In genomic region chr2:74703720-74704392, GRCm38 (mm10) we compare ENCODE assay signal across 16 mouse cellular contexts. TPM values are rescaled to one million over a fixed set of nuclear protein-coding genes. Genes with fewer than 3 reads are reported as not detected.
DNase-seq lines count a peak whose midpoint lies in the region; ATAC-seq and TF ChIP-seq lines count a peak whose summit lies in the region.
"Had no signal": no experiment of that assay in that cellular context is flagged by ENCODE, and none has a peak within 500 bp of the region (broad histone marks: within the 10 kb centered on the region; RNA-seq: fewer than 3 reads in every experiment).

No protein-coding gene starts in this region.

- peaks cover 99% of the 10 kb centered on the region for H3K27me3 ChIP-seq in heart, embryonic 13.5 days (replicated peaks)
- peaks cover 94% of the 10 kb centered on the region for H3K27me3 ChIP-seq in heart, embryonic 11.5 days (ENCODE audit: control insufficient read depth, insufficient read depth, low read length)
- H3K27me3 ChIP-seq in embryonic facial prominence, embryonic 12.5 days, result peaks cover 91% of the 10 kb centered on the region
- H3K27me3 ChIP-seq in kidney, adult 2 months (replicated peaks; ENCODE audit: control insufficient read depth, insufficient read depth, low read length), result no peaks in the 10 kb centered on the region
- peaks cover 74% of the 10 kb centered on the region for H3K27me3 ChIP-seq in limb, embryonic 12.5 days

- peak; percentile 83 for DNase-seq in kidney, adult 2 months
- no peak for DNase-seq in left cerebral cortex, postnatal 36 days (ENCODE audit: low spot score in 2 of 2)
- no peak for DNase-seq in left cerebral cortex, postnatal 10 days (ENCODE audit: extremely low spot score in 1 of 2, low spot score in 2 of 2)
- DNase-seq: cerebellum, postnatal 36 days; right cerebral cortex, postnatal 25 days had no signal

- peaks cover 15% of the 10 kb centered on the region for H3K4me1 ChIP-seq in heart, embryonic 13.5 days
- peaks cover 3% of the 10 kb centered on the region for H3K4me1 ChIP-seq in heart, embryonic 11.5 days (ENCODE audit: control insufficient read depth, insufficient read depth, low read length)
- 0 out of 2 replicates have a peak, but pooled peaks cover 3% of the 10 kb centered on the region for H3K4me1 ChIP-seq in embryonic facial prominence, embryonic 12.5 days
- peaks cover 3% of the 10 kb centered on the region; the same call in 1 of the 2 replicates for H3K4me1 ChIP-seq in kidney, adult 2 months (ENCODE audit: control insufficient read depth, insufficient read depth, low read length)
- peaks cover 39% of the 10 kb centered on the region for H3K4me1 ChIP-seq in limb, embryonic 12.5 days (replicated peaks)

- peak overlapping the region; percentile 51; the same call in 1 of the 2 replicates for H3K4me3 ChIP-seq in heart, embryonic 13.5 days
- no peak overlapping the region; the same call in 1 of the 2 replicates for H3K4me3 ChIP-seq in heart, embryonic 11.5 days (ENCODE audit: low read depth, low read length)
- H3K4me3 ChIP-seq in embryonic facial prominence, embryonic 12.5 days, result peak overlapping the region; percentile 36; the same call in 1 of the 2 replicates
- peak overlapping the region; percentile 72 for H3K4me3 ChIP-seq in kidney, adult 2 months (ENCODE audit: insufficient read depth, low read depth, low read length)
- peak overlapping the region; percentile 66 for H3K4me3 ChIP-seq in limb, embryonic 12.5 days (replicated peaks)

- TF ChIP-seq POLR2A in kidney, adult 2 months (IDR thresholded peaks at IDR 0.05; ENCODE audit: low read depth, low read length), result no peak

- no peaks in the 10 kb centered on the region for H3K36me3 ChIP-seq in heart, embryonic 13.5 days
- no peaks in the 10 kb centered on the region for H3K36me3 ChIP-seq in heart, embryonic 11.5 days (ENCODE audit: control insufficient read depth, insufficient read depth, low read length)
- H3K36me3 ChIP-seq in embryonic facial prominence, embryonic 12.5 days, result no peaks in the 10 kb centered on the region
- no peaks in the 10 kb centered on the region for H3K36me3 ChIP-seq in kidney, adult 2 months (ENCODE audit: control insufficient read depth, insufficient read depth, low read length)
- no peaks in the 10 kb centered on the region for H3K36me3 ChIP-seq in limb, embryonic 12.5 days

- no peak overlapping the region for H3K27ac ChIP-seq in heart, embryonic 13.5 days (replicated peaks)
- no peak overlapping the region for H3K27ac ChIP-seq in heart, embryonic 11.5 days (ENCODE audit: low read depth, low read length)
- no peak overlapping the region for H3K27ac ChIP-seq in embryonic facial prominence, embryonic 12.5 days
- peak overlapping the region; percentile 97 for H3K27ac ChIP-seq in kidney, adult 2 months (ENCODE audit: insufficient read depth, low read depth, low read length)
- H3K27ac ChIP-seq in limb, embryonic 12.5 days, result 0 out of 2 replicates have a peak overlapping the region, but pooled peaks have one; percentile 23
- H3K27ac ChIP-seq: heart, adult 2 months; macrophage had no signal

- no peak for TF ChIP-seq CTCF in kidney, adult 2 months (conservative IDR thresholded peaks at IDR 0.05; ENCODE audit: insufficient read depth, insufficient read length, low read depth, low read length)

- WGBS in heart, embryonic 13.5 days, result 4% methylated on average over 26 of the region's 26 CpGs
- 1% methylated on average over 26 of the region's 26 CpGs for WGBS in heart, embryonic 11.5 days (ENCODE audit: insufficient replicate concordance)
- WGBS in embryonic facial prominence, embryonic 12.5 days, result 2% methylated on average over 26 of the region's 26 CpGs
- WGBS in kidney, adult 2 months, result 39% methylated on average over 26 of the region's 26 CpGs
- 1% methylated on average over 26 of the region's 26 CpGs for WGBS in limb, embryonic 12.5 days

- ATAC-seq in heart, embryonic 13.5 days (ENCODE audit: extremely low read depth, insufficient number of reproducible peaks, low FRiP score, low TSS enrichment), result no peak
- no peak for ATAC-seq in heart, embryonic 11.5 days (replicated peaks; ENCODE audit: insufficient number of reproducible peaks, low FRiP score, low TSS enrichment)
- no peak for ATAC-seq in embryonic facial prominence, embryonic 12.5 days (ENCODE audit: insufficient number of reproducible peaks, insufficient read depth, low FRiP score, low TSS enrichment)
- ATAC-seq in limb, embryonic 12.5 days (ENCODE audit: insufficient number of reproducible peaks, insufficient read depth, low FRiP score, low TSS enrichment, low read depth), result no peak; the same call in 1 of the 2 replicates
- ATAC-seq in megakaryocyte, adult 5-6 weeks (ENCODE audit: poor library complexity, severe bottlenecking), result no peak
- ATAC-seq: CD4-positive, CD25-positive, alpha-beta regulatory T cell, adult 4 months; forebrain, embryonic 16.5 days had no signal

- no peaks in the 10 kb centered on the region for H3K9me3 ChIP-seq in heart, embryonic 13.5 days
- H3K9me3 ChIP-seq in heart, embryonic 11.5 days (replicated peaks; ENCODE audit: control insufficient read depth, low read length), result no peaks in the 10 kb centered on the region
- H3K9me3 ChIP-seq in embryonic facial prominence, embryonic 12.5 days, result no peaks in the 10 kb centered on the region
- H3K9me3 ChIP-seq in limb, embryonic 12.5 days, result no peaks in the 10 kb centered on the region

- H3K4me2 ChIP-seq in heart, embryonic 13.5 days, result peak overlapping the region; percentile 7; the same call in 1 of the 2 replicates
- H3K4me2 ChIP-seq in heart, embryonic 11.5 days, result no peak overlapping the region
- no peak overlapping the region for H3K4me2 ChIP-seq in embryonic facial prominence, embryonic 12.5 days (replicated peaks)
- peak overlapping the region; percentile 78 for H3K4me2 ChIP-seq in limb, embryonic 12.5 days

- no peak overlapping the region for H3K9ac ChIP-seq in heart, embryonic 13.5 days
- H3K9ac ChIP-seq in heart, embryonic 11.5 days (ENCODE audit: low read depth, low read length), result no peak overlapping the region
- H3K9ac ChIP-seq in embryonic facial prominence, embryonic 12.5 days, result no peak overlapping the region
- peak overlapping the region; percentile 40; the same call in 1 of the 2 replicates for H3K9ac ChIP-seq in limb, embryonic 12.5 days (replicated peaks)

- intact Hi-C loops in left cerebral cortex, postnatal 36 days (cut with DNase I), result loop anchor here (2.0 to 5.0 kb wide), 3 partner anchors 353 to 609 kb away; no protein-coding TSS in a partner anchor
- intact Hi-C loops in left cerebral cortex, postnatal 10 days (cut with DNase I), result loop anchor here (2.0 to 10.0 kb wide), 4 partner anchors 433 to 885 kb away; no protein-coding TSS in a partner anchor

RNA-seq across cellular contexts. Expression of gene Hoxd8, which starts 0.6 kb away (rescaled TPM):
- 0.07 and 0.23 TPM in 2 replicates for polyA plus RNA-seq in heart, embryonic 13.5 days (2015; fragmentation: Nextera tagmentation; extraction: Ambion mirVana)
- polyA plus RNA-seq in heart, embryonic 11.5 days (2014; fragmentation: Nextera tagmentation; extraction: Ambion mirVana), result 0.27 and 0.30 TPM in 2 replicates
- 1.6 and 2.6 TPM in 2 replicates for polyA plus RNA-seq in embryonic facial prominence, embryonic 12.5 days (2016; fragmentation: Nextera tagmentation; extraction: Ambion mirVana)
- polyA plus RNA-seq in kidney, adult 2 months (2012; rRNA removed), result 45.8 and 46.2 TPM in 2 replicates
- polyA plus RNA-seq in limb, embryonic 12.5 days (2016; fragmentation: Nextera tagmentation; extraction: Ambion mirVana), result 7.5 and 7.8 TPM in 2 replicates
- total RNA-seq in left cerebral cortex, postnatal 36 days (2021), result not detected
- total RNA-seq in left cerebral cortex, postnatal 10 days (2021), result not detected
- total RNA-seq in megakaryocyte, adult 5-6 weeks (2015), result not detected in 2 replicates
- total RNA-seq in megakaryocyte, adult 5-6 weeks (2017), result not detected in 2 replicates
- total RNA-seq: liver, adult 2 months had no signal
- polyA plus RNA-seq: CD4-positive, CD25-positive, alpha-beta regulatory T cell, adult 4 months; forebrain, embryonic 16.5 days; macrophage had no signal

RNA-seq across cellular contexts. Expression of gene Hoxd9, which starts 6.3 kb away (rescaled TPM):
- not detected in 2 replicates for polyA plus RNA-seq in heart, embryonic 13.5 days (2015; fragmentation: Nextera tagmentation; extraction: Ambion mirVana)
- 0.13 TPM in 1 of 2 replicates, not detected in the other for polyA plus RNA-seq in heart, embryonic 11.5 days (2014; fragmentation: Nextera tagmentation; extraction: Ambion mirVana)
- polyA plus RNA-seq in embryonic facial prominence, embryonic 12.5 days (2016; fragmentation: Nextera tagmentation; extraction: Ambion mirVana), result 0.37 and 0.72 TPM in 2 replicates
- 23.9 and 26.0 TPM in 2 replicates for polyA plus RNA-seq in kidney, adult 2 months (2012; rRNA removed)
- polyA plus RNA-seq in limb, embryonic 12.5 days (2016; fragmentation: Nextera tagmentation; extraction: Ambion mirVana), result 17.8 and 19.2 TPM in 2 replicates
- not detected for total RNA-seq in left cerebral cortex, postnatal 36 days (2021)
- not detected for total RNA-seq in left cerebral cortex, postnatal 10 days (2021)
- not detected in 2 replicates for total RNA-seq in megakaryocyte, adult 5-6 weeks (2015)
- total RNA-seq in megakaryocyte, adult 5-6 weeks (2017), result not detected in 2 replicates
- total RNA-seq: liver, adult 2 months had no signal
- polyA plus RNA-seq: CD4-positive, CD25-positive, alpha-beta regulatory T cell, adult 4 months; forebrain, embryonic 16.5 days; liver, adult 2 months; macrophage had no signal

RNA-seq across cellular contexts. Expression of gene Hoxd3, which starts 7.9 kb away (rescaled TPM):
- polyA plus RNA-seq in heart, embryonic 13.5 days (2015; fragmentation: Nextera tagmentation; extraction: Ambion mirVana), result 0.74 and 0.89 TPM in 2 replicates
- 2.0 and 3.1 TPM in 2 replicates for polyA plus RNA-seq in heart, embryonic 11.5 days (2014; fragmentation: Nextera tagmentation; extraction: Ambion mirVana)
- polyA plus RNA-seq in embryonic facial prominence, embryonic 12.5 days (2016; fragmentation: Nextera tagmentation; extraction: Ambion mirVana), result 1.5 and 2.4 TPM in 2 replicates
- polyA plus RNA-seq in kidney, adult 2 months (2012; rRNA removed), result 10.2 and 10.7 TPM in 2 replicates
- polyA plus RNA-seq in limb, embryonic 12.5 days (2016; fragmentation: Nextera tagmentation; extraction: Ambion mirVana), result 1.4 and 1.5 TPM in 2 replicates
- total RNA-seq in left cerebral cortex, postnatal 36 days (2021), result not detected
- not detected for total RNA-seq in left cerebral cortex, postnatal 10 days (2021)
- not detected in 2 replicates for total RNA-seq in megakaryocyte, adult 5-6 weeks (2015)
- total RNA-seq in megakaryocyte, adult 5-6 weeks (2017), result 0.26 TPM in 1 of 2 replicates, not detected in the other
- total RNA-seq: heart, adult 2 months; liver, adult 2 months had no signal
- polyA plus RNA-seq: CD4-positive, CD25-positive, alpha-beta regulatory T cell, adult 4 months; forebrain, embryonic 16.5 days; liver, adult 2 months; macrophage had no signal

RNA-seq across cellular contexts. Expression of gene Hoxd4, which starts 7.9 kb away (rescaled TPM):
- polyA plus RNA-seq in heart, embryonic 13.5 days (2015; fragmentation: Nextera tagmentation; extraction: Ambion mirVana), result not detected in 2 replicates
- polyA plus RNA-seq in heart, embryonic 11.5 days (2014; fragmentation: Nextera tagmentation; extraction: Ambion mirVana), result not detected in 2 replicates
- 0.14 and 0.25 TPM in 2 replicates for polyA plus RNA-seq in embryonic facial prominence, embryonic 12.5 days (2016; fragmentation: Nextera tagmentation; extraction: Ambion mirVana)
- 20.3 and 31.4 TPM in 2 replicates for polyA plus RNA-seq in kidney, adult 2 months (2012; rRNA removed)
- polyA plus RNA-seq in limb, embryonic 12.5 days (2016; fragmentation: Nextera tagmentation; extraction: Ambion mirVana), result 0.55 and 0.78 TPM in 2 replicates
- total RNA-seq in left cerebral cortex, postnatal 36 days (2021), result not detected
- not detected for total RNA-seq in left cerebral cortex, postnatal 10 days (2021)
- not detected in 2 replicates for total RNA-seq in megakaryocyte, adult 5-6 weeks (2015)
- total RNA-seq in megakaryocyte, adult 5-6 weeks (2017), result not detected in 2 replicates
- polyA plus RNA-seq: CD4-positive, CD25-positive, alpha-beta regulatory T cell, adult 4 months; forebrain, embryonic 16.5 days; macrophage had no signal

RNA-seq across cellular contexts. Expression of gene Hoxd10, which starts 12.1 kb away (rescaled TPM):
- polyA plus RNA-seq in heart, embryonic 13.5 days (2015; fragmentation: Nextera tagmentation; extraction: Ambion mirVana), result 0.08 TPM in 1 of 2 replicates, not detected in the other
- 0.11 TPM in 1 of 2 replicates, not detected in the other for polyA plus RNA-seq in heart, embryonic 11.5 days (2014; fragmentation: Nextera tagmentation; extraction: Ambion mirVana)
- not detected in 2 replicates for polyA plus RNA-seq in embryonic facial prominence, embryonic 12.5 days (2016; fragmentation: Nextera tagmentation; extraction: Ambion mirVana)
- 7.6 and 7.9 TPM in 2 replicates for polyA plus RNA-seq in kidney, adult 2 months (2012; rRNA removed)
- 39.5 and 42.0 TPM in 2 replicates for polyA plus RNA-seq in limb, embryonic 12.5 days (2016; fragmentation: Nextera tagmentation; extraction: Ambion mirVana)
- not detected for total RNA-seq in left cerebral cortex, postnatal 36 days (2021)
- not detected for total RNA-seq in left cerebral cortex, postnatal 10 days (2021)
- not detected in 2 replicates for total RNA-seq in megakaryocyte, adult 5-6 weeks (2015)
- not detected in 2 replicates for total RNA-seq in megakaryocyte, adult 5-6 weeks (2017)
- total RNA-seq: heart, adult 2 months; liver, adult 2 months had no signal
- polyA plus RNA-seq: CD4-positive, CD25-positive, alpha-beta regulatory T cell, adult 4 months; forebrain, embryonic 16.5 days; heart, adult 2 months; large intestine, adult 2 months; liver, adult 2 months; macrophage had no signal

Comparison
In these comparisons a context has a peak if more than half of its experiments do, and no peak if none do; other contexts are left out.
1. H3K4me2 ChIP-seq: peak in heart, embryonic 13.5 days (single experiment) and limb, embryonic 12.5 days (single experiment); none in heart, embryonic 11.5 days (single experiment) and embryonic facial prominence, embryonic 12.5 days (single experiment).
2. H3K27ac ChIP-seq: peak in kidney, adult 2 months (single experiment) and limb, embryonic 12.5 days (single experiment); none in heart, embryonic 13.5 days (single experiment), heart, embryonic 11.5 days (single experiment) and embryonic facial prominence, embryonic 12.5 days (single experiment).
3. RNA of gene Hoxd9, which starts 6.3 kb away (polyA plus RNA-seq): 23.9 to 26.0 TPM in kidney, adult 2 months and 17.8 to 19.2 TPM in limb, embryonic 12.5 days; 0.37 to 0.72 TPM in embryonic facial prominence, embryonic 12.5 days, not detected in heart, embryonic 13.5 days and 0.13 TPM in heart, embryonic 11.5 days; every median in the first group is over 10 times any median in the second.